Mouse (Mus musculus) cerebellum, adult 2 months (tissue): ENCODE results near the gene Scamp1.

Source experiments
- CTCF ChIP-seq: fragments of 200-500 bp; IDR thresholded peaks from 2 replicates; pipeline ENCODE4 v1.5.1; 2011; ENCODE audit warnings: low read depth, mild to moderate bottlenecking, control low read depth, low read length, moderate library complexity, borderline replicate concordance; ENCODE audit not compliant: insufficient read depth
- POLR2A ChIP-seq: fragments of 200-500 bp; IDR thresholded peaks from 2 replicates; pipeline ENCODE4 v1.6.1; 2011; ENCODE audit warnings: low read length, control low read depth, borderline replicate concordance; ENCODE audit not compliant: insufficient read depth

GRCm38 (mm10) chr13:94208892-94209291, 76.8 kb downstream of the Scamp1 start:
- TF ChIP-seq CTCF (peak; percentile 29), POLR2A (no peak)
